Mouse (Mus musculus) heart, embryonic 11.5 days (tissue): ENCODE results near the gene Mpc2. TPM values are rescaled to one million over a fixed set of nuclear protein-coding genes. Genes with fewer than 3 reads are reported as not detected.

Source experiments
- polyA plus RNA-seq: library from polyadenylated mRNA; unstranded; fragments of >200 nt; fragmentation: Nextera tagmentation; extraction: Ambion mirVana; gene quantifications from 2 replicates; pipeline ENCODE4 v1.2.1, GENCODE M21; 2014

Gene Mpc2
- polyA plus RNA-seq, 1 experiment from 2014 or later = 212 TPM

Other genes starting within 250 kb of the Mpc2 start
- 78.4 and 87.6 TPM in 2 replicates for gene Tiprl, start 223.6 kb upstream of the Mpc2 start, polyA plus RNA-seq
- 0.79 and 1.1 TPM in 2 replicates for gene Gpr161, start 164.8 kb upstream of the Mpc2 start, polyA plus RNA-seq
- gene Dcaf6, start 162 bp upstream of the Mpc2 start, polyA plus RNA-seq = 18.9 and 19.6 TPM in 2 replicates
- gene Adcy10, start 24.5 kb downstream of the Mpc2 start, polyA plus RNA-seq = not detected in 2 replicates
- gene Mpzl1, start 173.9 kb downstream of the Mpc2 start, polyA plus RNA-seq = 129 and 143 TPM in 2 replicates
- gene Rcsd1, start 249.1 kb downstream of the Mpc2 start, polyA plus RNA-seq = 85.4 and 91.8 TPM in 2 replicates